Mouse (Mus musculus) heart, embryonic 14.5 days (tissue): ENCODE results near the gene Mybph. TPM values are rescaled to one million over a fixed set of nuclear protein-coding genes. Genes with fewer than 3 reads are reported as not detected.

ENCODE experiments used
- ATAC-seq: fragments of 200-750 bp; cut with Nextera tagmentation; 2 replicates; pipeline ENCODE4 v1.8.0; 2017; ENCODE audit warnings: low read depth, moderate TSS enrichment; ENCODE audit not compliant: insufficient number of reproducible peaks, insufficient read depth, low FRiP score
- H3K27ac ChIP-seq, 2 experiments: fragments of 200-500 bp in 1 of 2; fragments of 300-500 bp in 1 of 2; sonication (generic) in 1 of 2; replicated peaks in 1 of 2; 2 replicates each; pipeline ENCODE4 v1.5.1; 2012 to 2014; ENCODE audit warnings: low read depth in 2 of 2, low read length in 2 of 2, control low read depth in 1 of 2, mild to moderate bottlenecking in 1 of 2, mixed read lengths in 1 of 2; ENCODE audit not compliant: control insufficient read depth in 1 of 2, insufficient read depth in 1 of 2
- H3K27me3 ChIP-seq: fragments of 300-500 bp; sonication (generic); 2 replicates; pipeline ENCODE4 v1.6.1; 2014; ENCODE audit warnings: mild to moderate bottlenecking, low read length, control low read depth; ENCODE audit not compliant: control insufficient read depth, insufficient read depth
- H3K36me3 ChIP-seq: fragments of 300-500 bp; sonication (generic); 2 replicates; pipeline ENCODE4 v1.6.1; 2014; ENCODE audit warnings: mild to moderate bottlenecking, control low read depth, low read length, mixed read lengths; ENCODE audit not compliant: control insufficient read depth, insufficient read depth
- H3K4me1 ChIP-seq, 2 experiments: fragments of 200-500 bp in 1 of 2; fragments of 300-500 bp in 1 of 2; sonication (generic) in 1 of 2; 2 replicates each; pipeline ENCODE4 v1.6.1; 2012 to 2014; ENCODE audit warnings: low read length in 2 of 2, control low read depth in 1 of 2, mixed read lengths in 1 of 2; ENCODE audit not compliant: control insufficient read depth in 2 of 2, insufficient read depth in 2 of 2
- H3K4me2 ChIP-seq: fragments of 300-500 bp; sonication (generic); 2 replicates; pipeline ENCODE4 v1.6.1; 2014; ENCODE audit warnings: mild to moderate bottlenecking, low read length
- H3K4me3 ChIP-seq, 2 experiments: fragments of 200-500 bp in 1 of 2; fragments of 300-500 bp in 1 of 2; sonication (generic) in 1 of 2; 2 replicates each; pipeline ENCODE4 v1.5.1; 2012 to 2014; ENCODE audit warnings: low read length in 2 of 2, mild to moderate bottlenecking in 2 of 2, control low read depth in 1 of 2, low read depth in 1 of 2, moderate library complexity in 1 of 2; ENCODE audit not compliant: control insufficient read depth in 1 of 2, insufficient read depth in 1 of 2
- H3K9ac ChIP-seq: fragments of 300-500 bp; sonication (generic); 2 replicates; pipeline ENCODE4 v1.6.1; 2014; ENCODE audit warnings: mild to moderate bottlenecking, low read length
- H3K9me3 ChIP-seq: fragments of 300-500 bp; sonication (generic); 2 replicates; pipeline ENCODE4 v1.6.1; 2016; ENCODE audit warnings: low read length, control low read depth; ENCODE audit not compliant: control insufficient read depth
- WGBS: fragments of 180-500 bp; shearing (Covaris S2); extraction: QIAGEN DNeasy Blood & Tissue Kit; methylation state at CpG from one replicate; pipeline ENCODE4 v1.1.7; 2014; 5-methylcytosine and 5-hydroxymethylcytosine counted together
- polyA plus RNA-seq: library from polyadenylated mRNA; unstranded; fragments of >200 nt; fragmentation: Nextera tagmentation; extraction: Ambion mirVana; gene quantifications from 2 replicates; pipeline ENCODE4 v1.2.1, GENCODE M21; 2014

Mybph gene
- polyA plus RNA-seq, 1 experiment from 2014 or later, result 0.27 TPM

- no peaks in the 10 kb centered on the region for H3K9me3 ChIP-seq
- no peak overlapping the region for H3K4me2 ChIP-seq
- peaks cover 27 to 44% of the 10 kb centered on the region in 2 experiments for H3K4me1 ChIP-seq
- H3K9ac ChIP-seq, result no peak overlapping the region
- no peaks in the 10 kb centered on the region for H3K36me3 ChIP-seq
- 91% methylated on average over 5 of the region's 5 CpGs for whole genome bisulfite sequencing
- H3K4me3 ChIP-seq, result no peak overlapping the region
- H3K27me3 ChIP-seq, result no peaks in the 10 kb centered on the region
- no peak overlapping the region for H3K27ac ChIP-seq
- ATAC-seq, result no peak
These were observed 26.4 kb downstream of the Mybph start for GRCm38 (mm10) chr1:134219608-134220007.

- no peak for ATAC-seq
- peaks cover 22 to 38% of the 10 kb centered on the region in 2 experiments for H3K4me1 ChIP-seq
- H3K9me3 ChIP-seq, result no peaks in the 10 kb centered on the region
- H3K4me3 ChIP-seq, result no peak overlapping the region
- WGBS, result 64% methylated on average over 1 of the region's 1 CpGs
- no peak overlapping the region for H3K27ac ChIP-seq
- no peak overlapping the region for H3K4me2 ChIP-seq
- H3K36me3 ChIP-seq, result no peaks in the 10 kb centered on the region
- H3K9ac ChIP-seq, result no peak overlapping the region
- H3K27me3 ChIP-seq, result no peaks in the 10 kb centered on the region
These were observed 27.9 kb downstream of the Mybph start for GRCm38 (mm10) chr1:134221172-134221571.

GRCm38 (mm10) chr1:134222122-134223055, 29.1 kb downstream of the Mybph start:
- no peaks in the 10 kb centered on the region for H3K36me3 ChIP-seq
- peak overlapping the region; percentile 12; the same call in 1 of the 2 replicates for H3K9ac ChIP-seq
- no peak overlapping the region for H3K4me3 ChIP-seq
- H3K9me3 ChIP-seq, result no peaks in the 10 kb centered on the region
- peak overlapping the region; percentile 56 to 80 for H3K27ac ChIP-seq
- WGBS, result 19% methylated on average over 8 of the region's 8 CpGs
- 0 out of 2 replicates have a peak overlapping the region, but pooled peaks have one; percentile 2 for H3K4me2 ChIP-seq
- no peaks in the 10 kb centered on the region for H3K27me3 ChIP-seq
- peaks cover 19 to 32% of the 10 kb centered on the region in 2 experiments for H3K4me1 ChIP-seq
- ATAC-seq, result peak; percentile 83

- Histone ChIP-seq H3K27ac (no peak overlapping the region), H3K4me1 (peaks cover 18 to 26% of the 10 kb centered on the region in 2 experiments)
These were observed 31.5 kb downstream of the Mybph start for GRCm38 (mm10) chr1:134224649-134225227.

GRCm38 (mm10) chr1:134225375-134225774, 32.1 kb downstream of the Mybph start:
- 88% methylated on average over 5 of the region's 5 CpGs for WGBS
- H3K27me3 ChIP-seq, result no peaks in the 10 kb centered on the region
- H3K4me2 ChIP-seq, result no peak overlapping the region
- no peak for ATAC-seq
- H3K36me3 ChIP-seq, result no peaks in the 10 kb centered on the region
- no peak overlapping the region for H3K9ac ChIP-seq
- no peak overlapping the region for H3K27ac ChIP-seq
- H3K4me3 ChIP-seq, result no peak overlapping the region
- H3K4me1 ChIP-seq, result peaks cover 21 to 30% of the 10 kb centered on the region in 2 experiments
- H3K9me3 ChIP-seq, result no peaks in the 10 kb centered on the region

More at GRCm38 (mm10) chr1:134224649-134225227, 31.5 kb downstream of the Mybph start:
- no peak for ATAC-seq
- H3K9ac ChIP-seq, result no peak overlapping the region
- H3K4me2 ChIP-seq, result no peak overlapping the region
- no peaks in the 10 kb centered on the region for H3K9me3 ChIP-seq
- no peaks in the 10 kb centered on the region for H3K36me3 ChIP-seq
- WGBS, result 75% methylated on average over 12 of the region's 12 CpGs
- no peaks in the 10 kb centered on the region for H3K27me3 ChIP-seq
- no peak overlapping the region for H3K4me3 ChIP-seq

- H3K4me1 ChIP-seq, result peaks cover 29 to 35% of the 10 kb centered on the region in 2 experiments
- WGBS, result 52% methylated on average over 8 of the region's 8 CpGs
These were observed 33.5 kb downstream of the Mybph start for GRCm38 (mm10) chr1:134226739-134227138.

GRCm38 (mm10) chr1:134229806-134230575, 36.7 kb downstream of the Mybph start:
- H3K4me1 ChIP-seq, result peaks cover 40 to 45% of the 10 kb centered on the region in 2 experiments
- no peak overlapping the region for H3K27ac ChIP-seq
- WGBS, result 65% methylated on average over 5 of the region's 5 CpGs

More at GRCm38 (mm10) chr1:134226739-134227138, 33.5 kb downstream of the Mybph start:
- Histone ChIP-seq H3K9ac (no peak overlapping the region), H3K4me2 (no peak overlapping the region), H3K27ac (no peak overlapping the region), H3K4me3 (no peak overlapping the region), H3K36me3 (no peaks in the 10 kb centered on the region), H3K9me3 (no peaks in the 10 kb centered on the region), H3K27me3 (no peaks in the 10 kb centered on the region)
- no peak for ATAC-seq

More at GRCm38 (mm10) chr1:134229806-134230575, 36.7 kb downstream of the Mybph start:
- Histone ChIP-seq H3K27me3 (peaks cover 14% of the 10 kb centered on the region), H3K36me3 (no peaks in the 10 kb centered on the region), H3K4me3 (no peak overlapping the region), H3K9me3 (no peaks in the 10 kb centered on the region), H3K9ac (no peak overlapping the region), H3K4me2 (no peak overlapping the region)
- ATAC-seq, result no peak
